Mouse (Mus musculus) lung, postnatal 0 days (tissue): ENCODE measurements around the gene Stn1.

ENCODE experiments used
- CTCF ChIP-seq: IDR thresholded peaks from 2 replicates; pipeline ENCODE4 v1.5.1; 2016; ENCODE audit warnings: antibody characterized with exemption, mild to moderate bottlenecking
- EP300 ChIP-seq: IDR thresholded peaks from 2 replicates; pipeline ENCODE4 v1.6.1; 2016; ENCODE audit warnings: antibody characterized with exemption, mild to moderate bottlenecking, control low read depth

GRCm38 (mm10) chr19:47487572-47487971 lies 49.7 kb downstream of the Stn1 start:
- no peak for TF ChIP-seq CTCF
- no peak for TF ChIP-seq EP300
